Mouse (Mus musculus): ENCODE results near the gene Lgi1. TPM values are rescaled to one million over a fixed set of nuclear protein-coding genes. Genes with fewer than 3 reads are reported as not detected.

Lgi1 gene
- polyA plus RNA-seq, 3 experiments from 2014 or later = 0.30 TPM; not detected in 2

Other genes starting within 250 kb of the Lgi1 start
- gene Myof, start 221.0 kb upstream of the Lgi1 start, polyA plus RNA-seq (2017; shearing (Covaris generic)) = under 1 TPM in 1 of 3 experiments, not detected in 2; 0.35 TPM
- 10 to 100 TPM in 1 of 3 experiments, 1 to 10 TPM in 2; 2.7 to 34.6 (median 3.6) TPM for gene Cep55, start 209.5 kb upstream of the Lgi1 start, polyA plus RNA-seq (2017; shearing (Covaris generic))
- under 1 TPM in 2 of 3 experiments, not detected in 1; 0.32 to 0.42 TPM for gene Ffar4, start 167.5 kb upstream of the Lgi1 start, polyA plus RNA-seq (2017; shearing (Covaris generic))
- gene Rbp4, start 139.3 kb upstream of the Lgi1 start, polyA plus RNA-seq (2017; shearing (Covaris generic)) = not detected
- gene Pde6c, start 131.8 kb upstream of the Lgi1 start, polyA plus RNA-seq (2017; shearing (Covaris generic)) = not detected
- 10 to 100 TPM; 20.0 to 34.9 (median 33.3) TPM for gene Fra10ac1, start 40.4 kb upstream of the Lgi1 start, polyA plus RNA-seq (2017; shearing (Covaris generic))
- gene Slc35g1, start 131.4 kb downstream of the Lgi1 start, polyA plus RNA-seq (2017; shearing (Covaris generic)) = 1 to 10 TPM; 3.5 to 7.3 (median 5.0) TPM
- under 1 TPM; 0.05 to 0.16 (median 0.05) TPM for gene Plce1, start 216.6 kb downstream of the Lgi1 start, polyA plus RNA-seq (2017; shearing (Covaris generic))